Comparison of ENCODE assay signal across 11 mouse cellular contexts in the genomic region with DNA sequence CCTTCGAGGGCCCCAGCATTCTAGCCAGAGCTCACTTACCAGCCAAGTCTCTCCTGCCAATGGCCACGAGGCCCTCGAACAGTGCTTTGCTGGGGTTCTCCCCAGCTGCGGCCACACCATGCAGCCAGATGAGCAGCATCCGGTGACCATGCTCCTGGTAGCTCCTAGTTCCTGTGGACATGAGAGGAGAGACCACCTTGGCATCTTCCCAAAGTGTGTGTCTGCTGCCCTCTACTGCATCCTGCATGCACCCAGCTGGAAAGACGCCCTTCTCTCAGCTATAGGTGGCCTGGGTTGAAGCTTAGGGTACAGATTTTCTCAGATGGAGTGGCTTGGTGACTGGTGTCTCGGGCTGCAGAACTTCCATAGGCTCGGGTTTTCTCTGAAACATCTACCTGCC. TPM values are rescaled to one million over a fixed set of nuclear protein-coding genes. Genes with fewer than 3 reads are reported as not detected.
A peak's percentile ranks its signal among the peaks of the same experiment; 100 is the strongest.
DNase-seq lines count a peak whose midpoint lies in the region; ATAC-seq and TF ChIP-seq lines count a peak whose summit lies in the region.
"Had no signal": no experiment of that assay in that cellular context is flagged by ENCODE, and none has a peak within 500 bp of the region (broad histone marks: within the 10 kb centered on the region; RNA-seq: fewer than 3 reads in every experiment).

No protein-coding gene starts in this region.

- H3K4me3 ChIP-seq in heart, adult 2 months = no peak overlapping the region
- H3K4me3 ChIP-seq in midbrain, embryonic 10.5 days = no peak overlapping the region
- H3K4me3 ChIP-seq in midbrain, embryonic 13.5 days (replicated peaks) = no peak overlapping the region
- H3K4me3 ChIP-seq in embryonic facial prominence, embryonic 10.5 days = no peak overlapping the region
- H3K4me3 ChIP-seq: midbrain, embryonic 12.5 days had no signal

- H3K9ac ChIP-seq in heart, adult 2 months (ENCODE audit: low read depth, low read length) = no peak overlapping the region
- H3K9ac ChIP-seq in midbrain, embryonic 13.5 days (replicated peaks) = no peak overlapping the region
- H3K9ac ChIP-seq: midbrain, embryonic 12.5 days had no signal

- H3K36me3 ChIP-seq in heart, adult 2 months (ENCODE audit: control insufficient read depth, insufficient read depth, low read length) = no peaks in the 10 kb centered on the region
- no peaks in the 10 kb centered on the region for H3K36me3 ChIP-seq in midbrain, embryonic 10.5 days
- no peaks in the 10 kb centered on the region for H3K36me3 ChIP-seq in midbrain, embryonic 13.5 days
- H3K36me3 ChIP-seq in embryonic facial prominence, embryonic 10.5 days (replicated peaks) = no peaks in the 10 kb centered on the region
- H3K36me3 ChIP-seq: midbrain, embryonic 12.5 days had no signal

- H3K27ac ChIP-seq in heart, adult 2 months = no peak overlapping the region
- peak overlapping the region; percentile 33; the same call in 1 of the 2 replicates for H3K27ac ChIP-seq in midbrain, embryonic 10.5 days (replicated peaks)
- H3K27ac ChIP-seq in midbrain, embryonic 13.5 days = no peak overlapping the region
- H3K27ac ChIP-seq in embryonic facial prominence, embryonic 10.5 days (replicated peaks) = no peak overlapping the region
- H3K27ac ChIP-seq: midbrain, embryonic 12.5 days had no signal

- H3K4me2 ChIP-seq in midbrain, embryonic 13.5 days (replicated peaks) = no peak overlapping the region
- H3K4me2 ChIP-seq: midbrain, embryonic 12.5 days had no signal

- TF ChIP-seq POLR2A in heart, adult 2 months (IDR thresholded peaks at IDR 0.05; ENCODE audit: insufficient read depth, low read depth, low read length) = no peak

- no peaks in the 10 kb centered on the region for H3K4me1 ChIP-seq in heart, adult 2 months (ENCODE audit: control insufficient read depth, insufficient read depth, low read length)
- peaks cover 11% of the 10 kb centered on the region for H3K4me1 ChIP-seq in midbrain, embryonic 10.5 days
- H3K4me1 ChIP-seq in midbrain, embryonic 13.5 days (replicated peaks) = no peaks in the 10 kb centered on the region
- H3K4me1 ChIP-seq in embryonic facial prominence, embryonic 10.5 days = peaks cover 12% of the 10 kb centered on the region
- H3K4me1 ChIP-seq: midbrain, embryonic 12.5 days had no signal

- peak; percentile 22; the same call in 1 of the 2 replicates for TF ChIP-seq CTCF in heart, adult 2 months (IDR thresholded peaks at IDR 0.05)

- H3K79me2 ChIP-seq in heart, adult 2 months (replicated peaks; ENCODE audit: control insufficient read depth, insufficient read depth, low read length) = no peaks in the 10 kb centered on the region

- no peaks in the 10 kb centered on the region for H3K9me3 ChIP-seq in midbrain, embryonic 10.5 days (replicated peaks)
- H3K9me3 ChIP-seq in midbrain, embryonic 13.5 days = no peaks in the 10 kb centered on the region
- H3K9me3 ChIP-seq in embryonic facial prominence, embryonic 10.5 days = no peaks in the 10 kb centered on the region
- H3K9me3 ChIP-seq: midbrain, embryonic 12.5 days had no signal

- no peak for DNase-seq in heart, adult 2 months
- no peak for DNase-seq in heart, postnatal 25 days (ENCODE audit: low spot score)
- DNase-seq in midbrain, embryonic 10.5 days (ENCODE audit: low spot score) = peak; percentile 29
- peak; percentile 49 for DNase-seq in embryonic facial prominence, embryonic 10.5 days (ENCODE audit: low spot score)
- DNase-seq in retina, embryonic 14.5 days (ENCODE audit: low spot score) = peak; percentile 69
- DNase-seq in adipocyte (ENCODE audit: low spot score) = no peak
- no peak for DNase-seq in right cerebral cortex, postnatal 14 days

- no peak for ATAC-seq in midbrain, embryonic 13.5 days
- ATAC-seq: inflammation-experienced regulatory T-cells, adult 6 months had no signal

- WGBS in heart, adult 2 months = 34% methylated on average over 8 of the region's 8 CpGs
- 59% methylated on average over 8 of the region's 8 CpGs for WGBS in midbrain, embryonic 10.5 days
- WGBS in midbrain, embryonic 13.5 days = 63% methylated on average over 8 of the region's 8 CpGs
- 61% methylated on average over 8 of the region's 8 CpGs for WGBS in embryonic facial prominence, embryonic 10.5 days

- TF ChIP-seq EP300 in heart, adult 2 months (IDR thresholded peaks at IDR 0.05; ENCODE audit: insufficient read depth, low read depth, low read length) = no peak

- H3K27me3 ChIP-seq in heart, adult 2 months (ENCODE audit: control insufficient read depth, insufficient read depth, low read length) = no peaks in the 10 kb centered on the region
- H3K27me3 ChIP-seq in midbrain, embryonic 10.5 days (ENCODE audit: low read depth, poor library complexity, severe bottlenecking) = no peaks in the 10 kb centered on the region
- H3K27me3 ChIP-seq in midbrain, embryonic 13.5 days = no peaks in the 10 kb centered on the region
- H3K27me3 ChIP-seq in embryonic facial prominence, embryonic 10.5 days (replicated peaks; ENCODE audit: low read depth, poor library complexity, severe bottlenecking) = no peaks in the 10 kb centered on the region
- H3K27me3 ChIP-seq: midbrain, embryonic 12.5 days had no signal

- intact Hi-C loops in heart, adult 2 months (cut with DNase I) = no loop called here
- intact Hi-C loops in heart, postnatal 25 days (cut with DNase I) = no loop called here

RNA-seq across cellular contexts. Expression of a gene that starts 17.8 kb away (rescaled TPM):
- not detected for total RNA-seq in heart, adult 2 months (2021)
- not detected in 2 replicates for polyA plus RNA-seq in heart, adult 2 months (2012; rRNA removed)
- total RNA-seq in heart, postnatal 25 days (2021) = not detected
- polyA plus RNA-seq in midbrain, embryonic 10.5 days (2016; fragmentation: Nextera tagmentation; extraction: Ambion mirVana) = 0.10 TPM in 1 of 2 replicates, not detected in the other
- polyA plus RNA-seq in midbrain, embryonic 13.5 days (2015; fragmentation: Nextera tagmentation; extraction: Ambion mirVana) = 0.63 and 0.72 TPM in 2 replicates
- polyA plus RNA-seq in embryonic facial prominence, embryonic 10.5 days (2016; fragmentation: Nextera tagmentation; extraction: Ambion mirVana) = not detected in 2 replicates
- total RNA-seq: ES-E14 had no signal
- polyA plus RNA-seq: inflammation-experienced regulatory T-cells, adult 6 months had no signal

RNA-seq across cellular contexts. Expression of a gene that starts 41.4 kb away (rescaled TPM):
- 10 to 100 TPM; 11.4 to 12.1 TPM for total RNA-seq in heart, adult 2 months (2021)
- 8.8 and 21.1 TPM in 2 replicates for polyA plus RNA-seq in heart, adult 2 months (2012; rRNA removed)
- 10 to 100 TPM; 10.6 to 13.1 TPM for total RNA-seq in heart, postnatal 25 days (2021)
- 93.6 and 101 TPM in 2 replicates for polyA plus RNA-seq in midbrain, embryonic 10.5 days (2016; fragmentation: Nextera tagmentation; extraction: Ambion mirVana)
- polyA plus RNA-seq in midbrain, embryonic 13.5 days (2015; fragmentation: Nextera tagmentation; extraction: Ambion mirVana) = 138 and 140 TPM in 2 replicates
- 103 and 112 TPM in 2 replicates for polyA plus RNA-seq in embryonic facial prominence, embryonic 10.5 days (2016; fragmentation: Nextera tagmentation; extraction: Ambion mirVana)

Comparison
In these comparisons a context has a peak if more than half of its experiments do, and no peak if none do; other contexts are left out.
1. DNase-seq: peak in midbrain, embryonic 10.5 days (single experiment), embryonic facial prominence, embryonic 10.5 days (single experiment) and retina, embryonic 14.5 days (single experiment); none in heart, adult 2 months (0 of 2), heart, postnatal 25 days (single experiment), adipocyte (single experiment) and right cerebral cortex, postnatal 14 days (single experiment).